19 mouse cellular contexts compared by ENCODE assay signal in genomic region chr2:164128576-164129411, GRCm38 (mm10). TPM values are rescaled to one million over a fixed set of nuclear protein-coding genes. Genes with fewer than 3 reads are reported as not detected.
"Had no signal": no experiment of that assay in that cellular context is flagged by ENCODE, and none has a peak within 500 bp of the region (broad histone marks: within the 10 kb centered on the region; RNA-seq: fewer than 3 reads in every experiment).

No protein-coding gene starts in this region.

- DNase-seq: kidney, adult 2 months; kidney, postnatal 36 days; lung, embryonic 14.5 days; lung, postnatal 10 days; right cerebral cortex, postnatal 4 days; thymus, postnatal 4 days had no signal

- H3K9ac ChIP-seq: liver, embryonic 15.5 days; lung, embryonic 14.5 days; midbrain, embryonic 12.5 days had no signal

- H3K9me3 ChIP-seq: liver, embryonic 15.5 days; megakaryocyte, embryonic 14.5 days; midbrain, embryonic 12.5 days had no signal

- H3K4me1 ChIP-seq: liver, embryonic 15.5 days; midbrain, embryonic 12.5 days had no signal

- ATAC-seq: intestine, embryonic 16.5 days had no signal

- H3K4me3 ChIP-seq: liver, embryonic 15.5 days; megakaryocyte, embryonic 14.5 days; midbrain, embryonic 12.5 days had no signal

- H3K27ac ChIP-seq: liver, embryonic 15.5 days; macrophage; midbrain, embryonic 12.5 days; stomach, postnatal 0 days had no signal

- H3K27me3 ChIP-seq: liver, embryonic 15.5 days; megakaryocyte, embryonic 14.5 days; midbrain, embryonic 12.5 days had no signal

- H3K4me2 ChIP-seq: liver, embryonic 11.5 days; liver, embryonic 15.5 days; lung, embryonic 14.5 days; midbrain, embryonic 12.5 days had no signal

RNA-seq across cellular contexts. Expression of gene Kcns1, which starts 42.1 kb away (rescaled TPM):
- polyA plus RNA-seq: liver, embryonic 11.5 days; liver, embryonic 15.5 days; lung, embryonic 14.5 days; macrophage had no signal

RNA-seq across cellular contexts. Expression of gene Wfdc5, which starts 53.7 kb away (rescaled TPM):
- total RNA-seq: layer of hippocampus, adult 18-20 months; layer of hippocampus, postnatal 10 days; left cerebral cortex, postnatal 36 days; midbrain, postnatal 0 days had no signal
- polyA plus RNA-seq: intestine, embryonic 16.5 days; kidney, adult 2 months; kidney, embryonic 16.5 days; liver, embryonic 11.5 days; liver, embryonic 15.5 days; lung, embryonic 14.5 days; macrophage; midbrain, embryonic 12.5 days; midbrain, postnatal 0 days; neural tube, embryonic 14.5 days had no signal
